Mouse (Mus musculus): ENCODE measurements at regions not wholly inside any gene's neighbourhood (a gene's known extent, or its start where the extent isn't known, plus 50 kb on each side); places are given as distances from the start of the nearest gene placed in this dataset.
"Not testable (repeated sequence)": the region's sequence is repeated elsewhere in the genome, so short reads cannot be mapped to it uniquely, and the experiment has no call there.

- Histone ChIP-seq H3K4me2 (replicated peaks; ENCODE audit: low read depth, low read length) (no peak overlapping the region), H3K4me1 (ENCODE audit: insufficient read depth, low read depth, low read length) (no peaks in the 10 kb centered on the region), H3K9ac (replicated peaks; ENCODE audit: low read depth) (no peak overlapping the region), H3K9me3 (ENCODE audit: low read length) (no peaks in the 10 kb centered on the region), H3K4me3 (ENCODE audit: low read depth, low read length) (no peak overlapping the region), H3K27me3 (replicated peaks; ENCODE audit: insufficient read depth, low read length) (no peaks in the 10 kb centered on the region), H3K27ac (ENCODE audit: low read length) (no peak overlapping the region), H3K36me3 (ENCODE audit: insufficient read depth, low read length) (no peaks in the 10 kb centered on the region)
- DNase-seq (ENCODE audit: low spot score) (no peak), ATAC-seq (no peak)
- TF ChIP-seq EP300 (IDR thresholded peaks at IDR 0.05) (no peak), CTCF (IDR thresholded peaks at IDR 0.05) (no peak)
- 58% methylated on average over 10 of the region's 10 CpGs for WGBS
Measured at GRCm38 (mm10) chr13:115843121-115843520, 466.4 kb downstream of the Isl1 start.

- WGBS: 27% methylated on average over 6 of the region's 6 CpGs
- ATAC-seq (no peak), DNase-seq (ENCODE audit: low spot score) (no peak)
- Histone ChIP-seq H3K4me2 (replicated peaks; ENCODE audit: low read depth, low read length) (no peak overlapping the region), H3K27ac (ENCODE audit: low read length) (no peak overlapping the region), H3K9me3 (ENCODE audit: low read length) (no peaks in the 10 kb centered on the region), H3K27me3 (replicated peaks; ENCODE audit: insufficient read depth, low read length) (no peaks in the 10 kb centered on the region), H3K36me3 (ENCODE audit: insufficient read depth, low read length) (no peaks in the 10 kb centered on the region), H3K4me1 (ENCODE audit: insufficient read depth, low read depth, low read length) (no peaks in the 10 kb centered on the region), H3K9ac (replicated peaks; ENCODE audit: low read depth) (no peak overlapping the region), H3K4me3 (ENCODE audit: low read depth, low read length) (no peak overlapping the region)
- TF ChIP-seq EP300 (IDR thresholded peaks at IDR 0.05) (no peak), CTCF (IDR thresholded peaks at IDR 0.05) (no peak)
Measured at GRCm38 (mm10) chr13:115836203-115836768, 473.2 kb downstream of the Isl1 start.

GRCm38 (mm10) chr13:115825191-115825590 lies 484.3 kb downstream of the Isl1 start:
- Histone ChIP-seq H3K4me2 (replicated peaks; ENCODE audit: low read depth, low read length) (no peak overlapping the region), H3K27me3 (replicated peaks; ENCODE audit: insufficient read depth, low read length) (no peaks in the 10 kb centered on the region), H3K9ac (replicated peaks; ENCODE audit: low read depth) (no peak overlapping the region), H3K4me3 (ENCODE audit: low read depth, low read length) (no peak overlapping the region), H3K36me3 (ENCODE audit: insufficient read depth, low read length) (no peaks in the 10 kb centered on the region), H3K27ac (ENCODE audit: low read length) (no peak overlapping the region), H3K4me1 (ENCODE audit: insufficient read depth, low read depth, low read length) (no peaks in the 10 kb centered on the region), H3K9me3 (ENCODE audit: low read length) (no peaks in the 10 kb centered on the region)
- no peak for DNase-seq (ENCODE audit: low spot score)
- WGBS: 58% methylated on average over 6 of the region's 6 CpGs
- no peak for TF ChIP-seq EP300 (IDR thresholded peaks at IDR 0.05)
- TF ChIP-seq CTCF (IDR thresholded peaks at IDR 0.05): no peak
- ATAC-seq: no peak

GRCm38 (mm10) chr13:115822527-115822926 lies 487.0 kb downstream of the Isl1 start:
- Histone ChIP-seq H3K4me3 (ENCODE audit: low read depth, low read length) (no peak overlapping the region), H3K27ac (ENCODE audit: low read length) (no peak overlapping the region), H3K4me2 (replicated peaks; ENCODE audit: low read depth, low read length) (no peak overlapping the region), H3K9ac (replicated peaks; ENCODE audit: low read depth) (no peak overlapping the region), H3K9me3 (ENCODE audit: low read length) (no peaks in the 10 kb centered on the region), H3K4me1 (ENCODE audit: insufficient read depth, low read depth, low read length) (no peaks in the 10 kb centered on the region), H3K27me3 (replicated peaks; ENCODE audit: insufficient read depth, low read length) (no peaks in the 10 kb centered on the region), H3K36me3 (ENCODE audit: insufficient read depth, low read length) (no peaks in the 10 kb centered on the region)
- DNase-seq (ENCODE audit: low spot score) (no peak), ATAC-seq (no peak)
- 50% methylated on average over 1 of the region's 1 CpGs for WGBS
- TF ChIP-seq EP300 (IDR thresholded peaks at IDR 0.05): no peak
- no peak for TF ChIP-seq CTCF (IDR thresholded peaks at IDR 0.05)

- no peak for ATAC-seq
- Histone ChIP-seq H3K9ac (replicated peaks; ENCODE audit: low read depth) (no peak overlapping the region), H3K9me3 (ENCODE audit: low read length) (no peaks in the 10 kb centered on the region), H3K27me3 (replicated peaks; ENCODE audit: insufficient read depth, low read length) (no peaks in the 10 kb centered on the region), H3K4me1 (ENCODE audit: insufficient read depth, low read depth, low read length) (no peaks in the 10 kb centered on the region), H3K4me3 (ENCODE audit: low read depth, low read length) (no peak overlapping the region), H3K36me3 (ENCODE audit: insufficient read depth, low read length) (no peaks in the 10 kb centered on the region), H3K4me2 (replicated peaks; ENCODE audit: low read depth, low read length) (no peak overlapping the region), H3K27ac (ENCODE audit: low read length) (no peak overlapping the region)
- 80% methylated on average over 2 of the region's 2 CpGs for WGBS
- no peak for DNase-seq (ENCODE audit: low spot score)
- no peak for TF ChIP-seq CTCF (IDR thresholded peaks at IDR 0.05)
- TF ChIP-seq EP300 (IDR thresholded peaks at IDR 0.05): no peak
Measured at GRCm38 (mm10) chr13:115814211-115814610, 495.3 kb downstream of the Isl1 start.

- no peak overlapping the region for H3K4me3 ChIP-seq (ENCODE audit: low read depth, low read length)
- TF ChIP-seq EP300 (IDR thresholded peaks at IDR 0.05) (no peak), CTCF (IDR thresholded peaks at IDR 0.05) (no peak)
- no peaks in the 10 kb centered on the region for H3K27me3 ChIP-seq (replicated peaks; ENCODE audit: insufficient read depth, low read length)
- no peak for ATAC-seq
- H3K4me1 ChIP-seq (ENCODE audit: insufficient read depth, low read depth, low read length): no peaks in the 10 kb centered on the region
- no peaks in the 10 kb centered on the region for H3K36me3 ChIP-seq (ENCODE audit: insufficient read depth, low read length)
- no peak for DNase-seq (ENCODE audit: low spot score)
- no peaks in the 10 kb centered on the region for H3K9me3 ChIP-seq (ENCODE audit: low read length)
- H3K9ac ChIP-seq (replicated peaks; ENCODE audit: low read depth): no peak overlapping the region
- H3K4me2 ChIP-seq (replicated peaks; ENCODE audit: low read depth, low read length): no peak overlapping the region
- 9% methylated on average over 2 of the region's 2 CpGs for WGBS
- H3K27ac ChIP-seq (ENCODE audit: low read length): no peak overlapping the region
Measured at GRCm38 (mm10) chr13:115799294-115799693, 510.2 kb downstream of the Isl1 start.

GRCm38 (mm10) chr13:115751271-115751670 lies 558.2 kb downstream of the Isl1 start:
- Histone ChIP-seq H3K4me3 (ENCODE audit: low read depth, low read length) (no peak overlapping the region), H3K36me3 (ENCODE audit: insufficient read depth, low read length) (no peaks in the 10 kb centered on the region), H3K4me2 (replicated peaks; ENCODE audit: low read depth, low read length) (no peak overlapping the region), H3K9me3 (ENCODE audit: low read length) (no peaks in the 10 kb centered on the region), H3K9ac (replicated peaks; ENCODE audit: low read depth) (no peak overlapping the region), H3K27me3 (replicated peaks; ENCODE audit: insufficient read depth, low read length) (no peaks in the 10 kb centered on the region), H3K27ac (ENCODE audit: low read length) (no peak overlapping the region), H3K4me1 (ENCODE audit: insufficient read depth, low read depth, low read length) (no peaks in the 10 kb centered on the region)
- 55% methylated on average over 7 of the region's 7 CpGs for WGBS
- ATAC-seq: no peak
- DNase-seq (ENCODE audit: low spot score): no peak
- no peak for TF ChIP-seq EP300 (IDR thresholded peaks at IDR 0.05)
- TF ChIP-seq CTCF (IDR thresholded peaks at IDR 0.05): no peak

- WGBS: 68% methylated on average over 1 of the region's 1 CpGs
- H3K4me2 ChIP-seq (replicated peaks; ENCODE audit: low read depth, low read length); H3K9me3 ChIP-seq (ENCODE audit: low read length): not testable (repeated sequence)
Measured at GRCm38 (mm10) chr13:115742080-115742479, 567.4 kb downstream of the Isl1 start.

More at GRCm38 (mm10) chr13:115742080-115742479, 567.4 kb downstream of the Isl1 start:
- not testable (repeated sequence) for H3K4me3 ChIP-seq (ENCODE audit: low read depth, low read length); H3K4me1 ChIP-seq (ENCODE audit: insufficient read depth, low read depth, low read length); H3K36me3 ChIP-seq (ENCODE audit: insufficient read depth, low read length); H3K27ac ChIP-seq (ENCODE audit: low read length); H3K9ac ChIP-seq (replicated peaks; ENCODE audit: low read depth); DNase-seq (ENCODE audit: low spot score); H3K27me3 ChIP-seq (replicated peaks; ENCODE audit: insufficient read depth, low read length); ATAC-seq
